Mouse (Mus musculus) naive thymus-derived CD4-positive, alpha-beta T cell, adult 2 months (primary cell): Measurements from ENCODE around the gene Scin.

Source experiments
- DNase-seq: peaks from one replicate; pipeline ENCODE4 v3.0.0-alpha.2; 2011; ENCODE audit warnings: low read depth

The Scin gene

DNA sequence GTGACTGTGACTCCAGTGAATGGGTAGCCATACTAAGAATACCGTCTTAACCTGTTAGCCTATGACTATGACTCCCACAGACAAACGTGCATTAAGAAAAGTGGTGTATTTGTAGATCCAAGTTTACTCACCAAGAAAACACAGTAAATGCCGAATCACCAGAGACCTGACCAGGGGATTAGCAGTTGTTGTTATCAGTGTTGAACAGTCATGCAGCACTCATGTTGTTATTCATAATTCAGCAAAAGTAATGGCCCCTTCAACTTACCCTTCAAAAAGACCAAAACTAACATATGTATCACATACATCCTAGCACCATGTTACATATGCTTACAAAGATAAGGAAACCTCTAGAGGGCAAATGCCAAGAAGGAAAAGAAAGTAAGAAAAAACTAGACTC lies 106.6 kb downstream of the Scin start:
- DNase-seq, result no peak

DNA sequence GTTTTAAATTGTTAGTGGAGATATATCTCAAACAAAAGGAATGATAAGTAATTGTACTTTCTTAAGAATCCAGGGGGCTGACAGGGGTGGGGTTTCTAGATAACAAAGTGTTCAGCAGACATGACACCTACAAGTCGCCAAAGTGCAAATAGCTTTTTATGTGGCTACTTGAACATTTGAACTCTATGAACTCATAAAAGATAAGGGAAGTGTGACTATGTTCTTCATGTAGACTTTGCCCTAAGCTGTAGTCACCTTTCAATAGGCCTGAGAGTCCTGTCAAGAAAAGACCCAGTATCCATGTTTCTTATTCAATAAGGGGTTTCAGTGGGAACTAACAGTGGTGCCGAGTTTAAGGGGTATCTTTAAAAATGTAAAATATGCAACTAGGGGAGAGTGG lies 110.1 kb downstream of the Scin start:
- no peak for DNase-seq

DNA sequence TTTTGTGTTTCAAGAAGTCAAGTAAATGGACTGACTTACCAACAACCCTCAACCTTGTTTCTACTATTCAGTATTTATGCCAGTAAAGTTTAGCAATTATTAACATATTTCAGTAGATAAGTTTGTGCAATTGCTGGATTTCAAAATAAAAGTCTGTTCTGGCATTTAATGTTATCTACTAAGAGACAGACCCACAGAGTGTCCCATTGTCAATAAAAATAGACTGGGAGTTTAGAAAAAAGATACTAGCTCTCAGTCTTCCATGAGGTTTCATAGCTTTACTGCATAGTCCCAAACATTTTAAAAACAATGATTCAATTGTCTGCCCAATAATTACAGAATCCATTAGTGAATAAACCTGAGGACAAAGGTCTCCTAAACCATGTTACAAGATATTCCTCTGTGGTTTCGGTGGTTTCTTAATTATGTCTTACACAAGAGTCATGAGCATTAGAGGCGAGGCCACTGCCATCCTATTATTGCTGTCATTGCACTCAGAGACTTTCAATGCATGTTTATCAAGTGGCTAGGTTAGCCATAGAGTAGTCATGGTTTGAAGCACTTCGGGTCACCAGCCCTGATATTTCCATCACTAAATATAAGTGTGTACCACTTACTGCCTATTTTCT lies 110.9 kb downstream of the Scin start:
- DNase-seq, result no peak

DNA sequence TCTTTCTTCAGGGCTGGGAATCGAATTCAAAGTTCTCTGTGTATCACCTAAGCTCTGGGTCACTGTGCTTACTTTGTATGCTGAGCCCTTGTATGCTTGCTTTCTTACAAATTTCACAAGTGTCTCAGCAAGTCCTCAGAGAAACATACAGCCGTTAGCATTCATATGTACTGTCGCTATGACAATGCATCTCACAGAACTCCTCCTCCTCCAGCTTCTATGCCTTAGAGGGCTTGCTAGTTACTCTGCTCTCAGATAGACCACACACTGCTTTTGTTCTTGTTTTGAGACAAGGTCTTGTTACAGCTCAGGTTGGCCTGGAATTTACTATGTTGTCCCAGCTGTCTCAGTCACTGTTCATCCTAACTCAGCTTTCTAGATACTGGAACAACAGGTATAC lies 111.7 kb downstream of the Scin start:
- DNase-seq, result no peak

DNA sequence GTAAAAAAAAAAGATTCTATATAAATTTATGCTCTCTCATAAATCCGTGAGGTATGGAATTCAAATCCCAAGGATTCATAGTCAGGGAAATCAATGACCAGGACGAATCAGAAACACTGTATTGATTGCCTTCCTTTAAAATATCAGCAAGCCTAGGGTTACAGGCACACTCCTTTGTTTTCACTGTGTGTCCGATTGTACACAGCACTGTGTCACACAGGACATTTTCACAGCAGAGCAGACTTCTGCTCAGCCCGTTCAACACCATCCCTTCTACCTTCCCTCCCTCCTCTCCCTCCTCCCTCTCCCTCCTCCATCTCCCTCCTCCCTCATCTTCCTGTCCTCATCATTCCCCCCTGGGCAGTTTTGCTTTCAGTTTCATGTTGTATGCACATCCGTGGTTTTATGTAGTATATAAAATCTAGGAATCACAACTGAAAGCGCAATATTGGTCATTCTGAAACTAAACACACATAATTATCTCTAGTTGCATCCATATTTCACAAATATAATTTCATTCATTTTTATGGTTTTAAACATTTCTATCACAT lies 116.0 kb downstream of the Scin start:
- peak; percentile 43 for DNase-seq

DNA sequence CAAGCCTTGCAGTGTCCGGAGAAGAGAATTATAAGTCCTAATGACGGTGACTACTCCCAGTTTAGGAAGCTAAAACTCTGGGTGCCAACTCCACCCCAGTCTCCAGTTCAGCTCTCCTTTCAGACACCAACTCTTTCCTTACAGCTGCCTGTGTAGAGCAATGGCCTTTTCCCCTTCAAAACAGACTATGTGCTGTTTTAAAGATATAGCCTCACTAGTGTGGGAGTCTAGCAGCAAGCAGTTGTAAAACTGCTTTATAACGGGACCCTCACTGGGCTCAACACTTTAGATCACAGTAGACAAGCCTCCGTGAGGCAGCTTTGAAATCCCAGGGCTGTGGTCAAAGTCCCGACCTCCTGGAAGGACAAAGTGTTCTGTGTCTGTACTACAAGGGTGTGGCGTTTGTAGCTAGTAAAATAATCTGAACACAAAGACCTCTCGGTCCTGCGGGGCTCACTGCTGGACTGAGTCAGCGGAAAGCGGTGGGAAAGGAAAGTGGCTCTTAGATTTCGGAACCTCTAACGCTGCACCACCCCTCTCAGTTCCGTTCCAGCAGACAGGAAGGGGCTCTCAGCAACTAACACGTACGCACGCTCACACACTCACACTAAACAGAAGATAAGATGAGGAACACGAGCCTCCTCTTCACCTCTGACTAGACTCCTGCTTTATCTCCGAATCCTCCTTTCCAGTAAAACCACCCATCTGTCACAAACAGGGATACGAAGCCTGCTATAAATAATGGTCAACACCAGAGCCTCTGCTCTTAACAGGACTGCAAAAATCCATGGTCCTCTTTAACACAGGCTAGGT lies 117.2 kb downstream of the Scin start:
- DNase-seq, result peak; percentile 67

DNA sequence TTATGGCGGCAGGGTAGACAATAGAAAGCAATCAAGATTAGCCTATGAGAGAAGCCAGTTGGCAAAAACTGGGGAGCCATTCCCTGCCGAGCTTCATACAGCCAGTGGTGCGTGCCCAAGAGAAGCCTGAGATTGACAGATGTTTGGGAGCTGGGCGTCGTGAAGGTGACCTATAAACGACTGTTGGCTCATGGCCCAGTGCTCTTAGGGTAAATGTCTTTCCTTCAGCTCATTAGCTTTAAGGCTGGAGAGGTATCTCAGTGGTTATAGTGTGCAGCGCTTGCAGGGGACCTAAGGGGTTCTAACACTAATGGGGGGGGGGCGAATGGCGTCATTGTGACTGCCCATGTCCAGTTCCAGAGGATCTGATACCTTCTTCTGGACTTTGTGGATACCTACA lies 118.0 kb downstream of the Scin start:
- DNase-seq, result no peak

DNA sequence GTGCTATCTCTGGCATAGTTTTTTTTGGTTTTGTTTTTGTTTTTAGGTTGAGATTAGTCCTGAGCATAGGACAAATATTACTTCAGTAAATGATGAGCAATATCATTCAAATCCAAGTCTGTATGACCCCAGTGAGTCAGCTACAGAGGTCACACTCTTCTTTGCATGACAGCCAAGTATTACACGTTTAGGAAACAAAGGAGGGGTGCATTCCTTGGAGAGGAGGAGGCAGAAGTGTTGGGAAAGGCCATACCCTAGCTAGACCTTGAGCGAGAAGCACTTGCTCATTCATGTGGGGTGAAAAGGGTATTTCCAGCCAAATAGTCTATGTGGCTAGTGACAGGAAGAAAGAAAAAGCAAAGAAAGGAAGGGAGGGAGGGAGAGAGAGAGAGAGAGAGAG lies 124.2 kb downstream of the Scin start:
- DNase-seq, result no peak
